8 mouse cellular contexts compared by ENCODE assay signal in genomic region chr8:111258010-111258630, GRCm38 (mm10). TPM values are rescaled to one million over a fixed set of nuclear protein-coding genes. Genes with fewer than 3 reads are reported as not detected.
DNase-seq lines count a peak whose midpoint lies in the region; ATAC-seq lines count a peak whose summit lies in the region.

No protein-coding gene starts in this region.

- H3K36me3 ChIP-seq in kidney, embryonic 15.5 days: peaks cover 13% of the 10 kb centered on the region; the same call in 1 of the 2 replicates
- H3K36me3 ChIP-seq in forebrain, embryonic 15.5 days: no peaks in the 10 kb centered on the region

- H3K4me2 ChIP-seq in kidney, embryonic 15.5 days: peak overlapping the region; percentile 60
- peak overlapping the region; percentile 61 for H3K4me2 ChIP-seq in forebrain, embryonic 15.5 days (replicated peaks)

- H3K4me3 ChIP-seq in kidney, embryonic 15.5 days (replicated peaks): peak overlapping the region; percentile 67
- peak overlapping the region; percentile 97 for H3K4me3 ChIP-seq in forebrain, embryonic 15.5 days

- peak overlapping the region; percentile 80 for H3K9ac ChIP-seq in kidney, embryonic 15.5 days
- H3K9ac ChIP-seq in forebrain, embryonic 15.5 days (replicated peaks): peak overlapping the region; percentile 89

- whole genome bisulfite sequencing in kidney, embryonic 15.5 days: under 1% methylated on average over 26 of the region's 26 CpGs
- WGBS in forebrain, embryonic 15.5 days: under 1% methylated on average over 26 of the region's 26 CpGs

- peak overlapping the region; percentile 99 for H3K27ac ChIP-seq in kidney, embryonic 15.5 days
- H3K27ac ChIP-seq in forebrain, embryonic 15.5 days (replicated peaks): peak overlapping the region; percentile 100

- no peak for DNase-seq in kidney, adult 18-20 months
- DNase-seq in adipocyte (ENCODE audit: low spot score): peak; percentile 63
- DNase-seq in right cerebral cortex, postnatal 4 days: no peak
- DNase-seq in cerebellum, adult 9-10 months: no peak
- DNase-seq in testis, postnatal 14 days (ENCODE audit: low spot score): no peak

- H3K27me3 ChIP-seq in kidney, embryonic 15.5 days: no peaks in the 10 kb centered on the region
- H3K27me3 ChIP-seq in forebrain, embryonic 15.5 days: no peaks in the 10 kb centered on the region

- H3K9me3 ChIP-seq in kidney, embryonic 15.5 days (replicated peaks): no peaks in the 10 kb centered on the region
- H3K9me3 ChIP-seq in forebrain, embryonic 15.5 days: no peaks in the 10 kb centered on the region

- ATAC-seq in kidney, embryonic 15.5 days (replicated peaks; ENCODE audit: low FRiP score): peak; percentile 67
- peak; percentile 69 for ATAC-seq in forebrain, embryonic 15.5 days (replicated peaks)
- peak; percentile 6; the same call in 1 of the 2 replicates for ATAC-seq in megakaryocyte, adult 5-6 weeks (ENCODE audit: poor library complexity, severe bottlenecking)

- H3K4me1 ChIP-seq in kidney, embryonic 15.5 days: peaks cover 12% of the 10 kb centered on the region
- peaks cover 12% of the 10 kb centered on the region for H3K4me1 ChIP-seq in forebrain, embryonic 15.5 days

RNA-seq across cellular contexts. Expression of gene Glg1, which starts 0.9 kb away (rescaled TPM):
- 76.0 and 78.0 TPM in 2 replicates for polyA plus RNA-seq in kidney, embryonic 15.5 days (2015; fragmentation: Nextera tagmentation; extraction: Ambion mirVana)
- polyA plus RNA-seq in forebrain, embryonic 15.5 days (2015; fragmentation: Nextera tagmentation; extraction: Ambion mirVana): 61.8 and 70.8 TPM in 2 replicates
- total RNA-seq in megakaryocyte, adult 5-6 weeks (2015): 52.3 and 56.4 TPM in 2 replicates
- total RNA-seq in megakaryocyte, adult 5-6 weeks (2017): 55.9 and 56.6 TPM in 2 replicates

RNA-seq across cellular contexts. Expression of gene Rfwd3, which starts 41.9 kb away (rescaled TPM):
- 69.1 and 72.4 TPM in 2 replicates for polyA plus RNA-seq in kidney, embryonic 15.5 days (2015; fragmentation: Nextera tagmentation; extraction: Ambion mirVana)
- polyA plus RNA-seq in forebrain, embryonic 15.5 days (2015; fragmentation: Nextera tagmentation; extraction: Ambion mirVana): 34.3 and 34.9 TPM in 2 replicates
- 52.6 and 58.1 TPM in 2 replicates for total RNA-seq in megakaryocyte, adult 5-6 weeks (2015)
- total RNA-seq in megakaryocyte, adult 5-6 weeks (2017): 74.0 and 75.1 TPM in 2 replicates

Comparison
In these comparisons a context has a peak if more than half of its experiments do, and no peak if none do; other contexts are left out.
1. ATAC-seq: peak in every context shown above with its lines; median percentile 69 in forebrain, embryonic 15.5 days; 67 in kidney, embryonic 15.5 days; 6 in megakaryocyte, adult 5-6 weeks.